Comparison of ENCODE assay signal across 19 mouse cellular contexts in genomic region chr12:6211266-6211665, GRCm38 (mm10).
DNase-seq lines count a peak whose midpoint lies in the region; ATAC-seq lines count a peak whose summit lies in the region.
"Had no signal": no experiment of that assay in that cellular context is flagged by ENCODE, and none has a peak within 500 bp of the region (broad histone marks: within the 10 kb centered on the region; RNA-seq: fewer than 3 reads in every experiment).

No protein-coding gene starts in this region.

- ATAC-seq in hindbrain, embryonic 14.5 days (ENCODE audit: low FRiP score), result no peak
- ATAC-seq: forebrain, embryonic 15.5 days; liver, embryonic 12.5 days had no signal

- H3K9ac ChIP-seq in hindbrain, embryonic 14.5 days, result no peak overlapping the region
- H3K9ac ChIP-seq: forebrain, embryonic 15.5 days; heart, embryonic 13.5 days; kidney, embryonic 15.5 days; liver, embryonic 12.5 days; lung, embryonic 15.5 days had no signal

- no peaks in the 10 kb centered on the region for H3K4me1 ChIP-seq in hindbrain, embryonic 14.5 days (replicated peaks; ENCODE audit: control insufficient read depth, insufficient read depth, low read length)
- H3K4me1 ChIP-seq: forebrain, embryonic 15.5 days; heart, embryonic 13.5 days; kidney, embryonic 15.5 days; liver, embryonic 12.5 days; lung, embryonic 15.5 days; megakaryocyte, embryonic 14.5 days had no signal

- H3K27me3 ChIP-seq in hindbrain, embryonic 14.5 days (ENCODE audit: control insufficient read depth, insufficient read depth, low read length), result no peaks in the 10 kb centered on the region
- H3K27me3 ChIP-seq: forebrain, embryonic 15.5 days; heart, embryonic 13.5 days; kidney, embryonic 15.5 days; liver, embryonic 12.5 days; lung, embryonic 15.5 days; megakaryocyte, embryonic 14.5 days had no signal

- no peaks in the 10 kb centered on the region for H3K36me3 ChIP-seq in hindbrain, embryonic 14.5 days (replicated peaks; ENCODE audit: control insufficient read depth, insufficient read depth)
- H3K36me3 ChIP-seq: forebrain, embryonic 15.5 days; G1E; heart, embryonic 13.5 days; kidney, embryonic 15.5 days; liver, embryonic 12.5 days; lung, embryonic 15.5 days had no signal

- no peak overlapping the region for H3K4me3 ChIP-seq in hindbrain, embryonic 14.5 days (replicated peaks; ENCODE audit: low read length)
- H3K4me3 ChIP-seq: forebrain, embryonic 15.5 days; heart, embryonic 13.5 days; kidney, embryonic 15.5 days; liver, embryonic 12.5 days; lung, embryonic 15.5 days; megakaryocyte, embryonic 14.5 days had no signal

- no peaks in the 10 kb centered on the region for H3K9me3 ChIP-seq in hindbrain, embryonic 14.5 days (ENCODE audit: control insufficient read depth, low read length)
- H3K9me3 ChIP-seq: forebrain, embryonic 15.5 days; G1E; heart, embryonic 13.5 days; kidney, embryonic 15.5 days; liver, embryonic 12.5 days; lung, embryonic 15.5 days had no signal

- DNase-seq in brain, adult 2 months (ENCODE audit: low read depth, low spot score), result peak; percentile 87
- peak; percentile 80 to 87 for DNase-seq in frontal cortex, adult 2 months (ENCODE audit: extremely low spot score in 1 of 2, low spot score in 1 of 2)
- DNase-seq in left cerebral cortex, adult 18-20 months (ENCODE audit: low spot score in 2 of 2), result peak; percentile 83 to 84
- peak; percentile 84 for DNase-seq in right cerebral cortex, postnatal 10 days (ENCODE audit: low spot score in 2 of 2)
- DNase-seq in hindbrain, embryonic 14.5 days (ENCODE audit: low spot score), result no peak
- no peak for DNase-seq in Muller cell, postnatal 12 days (ENCODE audit: inconsistent ontology term)
- no peak for DNase-seq in urinary bladder, adult 2 months (ENCODE audit: low spot score)
- DNase-seq: adrenal gland, adult 8-10 months; cerebellum, adult 2 months; heart, postnatal 4 days; thymus, postnatal 36 days had no signal

- H3K4me2 ChIP-seq in hindbrain, embryonic 14.5 days (replicated peaks), result no peak overlapping the region
- H3K4me2 ChIP-seq: forebrain, embryonic 15.5 days; heart, embryonic 13.5 days; kidney, embryonic 15.5 days; liver, embryonic 12.5 days; lung, embryonic 15.5 days had no signal

- 62% methylated on average over 1 of the region's 1 CpGs for WGBS in hindbrain, embryonic 14.5 days

- H3K27ac ChIP-seq in hindbrain, embryonic 14.5 days, result no peak overlapping the region
- H3K27ac ChIP-seq: forebrain, embryonic 15.5 days; heart, embryonic 13.5 days; kidney, embryonic 15.5 days; liver, embryonic 12.5 days; lung, embryonic 15.5 days; stomach, postnatal 0 days had no signal

Comparison
In these comparisons a context has a peak if more than half of its experiments do, and no peak if none do; other contexts are left out.
1. DNase-seq: peak in brain, adult 2 months (single experiment), frontal cortex, adult 2 months (2 of 2), left cerebral cortex, adult 18-20 months (2 of 2) and right cerebral cortex, postnatal 10 days (2 of 2); none in hindbrain, embryonic 14.5 days (single experiment), Muller cell, postnatal 12 days (single experiment) and urinary bladder, adult 2 months (single experiment).